Mouse (Mus musculus) stomach, embryonic 15.5 days (tissue): ENCODE results near the gene Kdm2a. TPM values are rescaled to one million over a fixed set of nuclear protein-coding genes. Genes with fewer than 3 reads are reported as not detected.

Source experiments
- ATAC-seq: fragments of 200-750 bp; cut with Nextera tagmentation; 2 replicates; pipeline ENCODE4 v1.8.0; 2017; ENCODE audit warnings: low read depth, moderate number of reproducible peaks, moderate TSS enrichment; ENCODE audit not compliant: insufficient read depth, low FRiP score
- H3K27ac ChIP-seq: fragments of 300-500 bp; sonication (generic); 2 replicates; pipeline ENCODE4 v1.5.1; 2015; ENCODE audit warnings: mild to moderate bottlenecking, inconsistent platforms
- H3K27me3 ChIP-seq: fragments of 300-500 bp; sonication (generic); replicated peaks from 2 replicates; pipeline ENCODE4 v1.6.1; 2015; ENCODE audit warnings: inconsistent platforms
- H3K36me3 ChIP-seq: fragments of 300-500 bp; sonication (generic); 2 replicates; pipeline ENCODE4 v1.6.1; 2015; ENCODE audit warnings: inconsistent platforms
- H3K4me1 ChIP-seq: fragments of 300-500 bp; sonication (generic); 2 replicates; pipeline ENCODE4 v1.6.1; 2015; ENCODE audit warnings: inconsistent platforms
- H3K4me2 ChIP-seq: fragments of 300-500 bp; sonication (generic); 2 replicates; pipeline ENCODE4 v1.6.1; 2015; ENCODE audit warnings: mild to moderate bottlenecking, inconsistent platforms
- H3K4me3 ChIP-seq: fragments of 300-500 bp; sonication (generic); replicated peaks from 2 replicates; pipeline ENCODE4 v1.5.1; 2015; ENCODE audit warnings: inconsistent platforms
- H3K9ac ChIP-seq: fragments of 300-500 bp; sonication (generic); 2 replicates; pipeline ENCODE4 v1.6.1; 2015; ENCODE audit warnings: inconsistent platforms
- H3K9me3 ChIP-seq: fragments of 300-500 bp; sonication (generic); 2 replicates; pipeline ENCODE4 v1.6.1; 2016; ENCODE audit warnings: inconsistent platforms
- WGBS: fragments of 180-500 bp; shearing (Covaris S2); methylation state at CpG from one replicate; pipeline ENCODE4 v1.1.7; 2015; 5-methylcytosine and 5-hydroxymethylcytosine counted together
- polyA plus RNA-seq: library from polyadenylated mRNA; unstranded; fragments of >200 nt; fragmentation: Nextera tagmentation; extraction: Ambion mirVana; gene quantifications from 2 replicates; pipeline ENCODE4 v1.2.1, GENCODE M21; 2015

The Kdm2a gene
- polyA plus RNA-seq, 1 experiment from 2014 or later = 37.2 TPM

- ATAC-seq = no peak
- 81% methylated on average over 1 of the region's 1 CpGs for WGBS
- H3K4me2 ChIP-seq = no peak overlapping the region
- H3K36me3 ChIP-seq = 0 out of 2 replicates have a peak, but pooled peaks cover 4% of the 10 kb centered on the region
- H3K27ac ChIP-seq = no peak overlapping the region
- peaks cover 14% of the 10 kb centered on the region for H3K4me1 ChIP-seq
- no peaks in the 10 kb centered on the region for H3K9me3 ChIP-seq
- no peaks in the 10 kb centered on the region for H3K27me3 ChIP-seq
- H3K9ac ChIP-seq = no peak overlapping the region
- no peak overlapping the region for H3K4me3 ChIP-seq
These were observed 36.9 kb upstream of the Kdm2a start for GRCm38 (mm10) chr19:4434999-4435398.

GRCm38 (mm10) chr19:4433756-4434155 is 35.7 kb upstream of the Kdm2a start:
- H3K36me3 ChIP-seq = 0 out of 2 replicates have a peak, but pooled peaks cover 4% of the 10 kb centered on the region
- no peak overlapping the region for H3K4me2 ChIP-seq
- no peak overlapping the region for H3K27ac ChIP-seq
- peaks cover 6% of the 10 kb centered on the region for H3K4me1 ChIP-seq
- no peaks in the 10 kb centered on the region for H3K27me3 ChIP-seq
- no peaks in the 10 kb centered on the region for H3K9me3 ChIP-seq
- H3K9ac ChIP-seq = no peak overlapping the region
- no peak overlapping the region for H3K4me3 ChIP-seq
- 74% methylated on average over 1 of the region's 1 CpGs for WGBS
- ATAC-seq = no peak

DNA sequence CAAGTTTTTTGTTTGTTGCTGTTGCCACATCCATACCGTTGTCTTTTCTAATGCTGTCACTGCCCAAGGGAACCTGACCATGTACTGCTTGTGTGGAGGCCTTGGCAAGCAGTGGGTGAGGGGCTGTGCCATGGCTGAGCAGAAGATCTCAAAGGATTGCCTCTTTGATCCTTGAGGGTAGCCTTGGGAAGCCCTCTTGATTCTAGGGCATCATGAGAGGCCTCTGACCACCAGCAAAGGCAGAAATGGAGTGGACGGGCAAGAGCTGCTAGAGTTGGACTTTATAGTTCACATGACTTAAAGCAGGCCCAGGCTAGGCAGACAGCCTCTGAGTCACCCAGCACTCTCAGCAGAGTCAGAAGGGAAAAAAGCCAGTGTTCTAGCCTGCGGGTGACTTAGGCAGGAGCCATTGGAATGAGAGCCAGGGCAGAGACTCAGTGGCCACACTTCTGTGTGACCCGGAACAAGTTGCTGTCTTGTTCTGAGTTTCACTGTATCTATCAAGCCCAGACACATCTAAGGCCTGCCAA is 32.1 kb upstream of the Kdm2a start:
- WGBS = 91% methylated on average over 4 of the region's 4 CpGs
- Histone ChIP-seq H3K9ac (no peak overlapping the region), H3K4me2 (no peak overlapping the region), H3K27me3 (no peaks in the 10 kb centered on the region), H3K27ac (no peak overlapping the region), H3K9me3 (no peaks in the 10 kb centered on the region), H3K4me3 (no peak overlapping the region), H3K4me1 (no peaks in the 10 kb centered on the region), H3K36me3 (0 out of 2 replicates have a peak, but pooled peaks cover 11% of the 10 kb centered on the region)
- ATAC-seq = no peak

GRCm38 (mm10) chr19:4425610-4426366 is 27.7 kb upstream of the Kdm2a start:
- H3K4me1 ChIP-seq = no peaks in the 10 kb centered on the region
- H3K27ac ChIP-seq = no peak overlapping the region
- H3K9me3 ChIP-seq = no peaks in the 10 kb centered on the region
- H3K4me2 ChIP-seq = no peak overlapping the region
- H3K27me3 ChIP-seq = no peaks in the 10 kb centered on the region
- 77% methylated on average over 19 of the region's 19 CpGs for WGBS
- H3K36me3 ChIP-seq = peaks cover 11% of the 10 kb centered on the region; the same call in 1 of the 2 replicates
- H3K4me3 ChIP-seq = no peak overlapping the region
- ATAC-seq = no peak
- H3K9ac ChIP-seq = no peak overlapping the region

DNA sequence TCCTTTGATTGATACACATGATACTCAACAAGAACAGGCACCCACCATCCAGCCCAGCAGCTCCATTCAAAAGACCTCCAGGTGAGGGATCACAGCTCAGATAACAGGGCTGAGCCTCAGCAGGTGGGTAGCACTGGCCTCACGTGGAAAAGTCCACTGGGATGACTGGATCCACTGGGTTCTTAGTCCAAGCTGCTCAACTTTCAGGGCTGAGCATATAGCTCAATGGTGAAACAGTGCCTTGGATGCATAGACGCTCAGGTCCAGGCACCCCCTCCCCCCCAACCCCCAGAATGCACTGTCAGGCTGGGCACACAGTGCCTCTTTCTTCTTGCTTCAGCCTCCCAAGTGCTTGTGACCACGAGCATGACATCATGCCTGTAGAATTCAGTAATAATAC is 24.9 kb upstream of the Kdm2a start:
- WGBS = 63% methylated on average over 3 of the region's 3 CpGs

GRCm38 (mm10) chr19:4422581-4422980 is 24.5 kb upstream of the Kdm2a start:
- 94% methylated on average over 3 of the region's 3 CpGs for WGBS
- no peak overlapping the region for H3K9ac ChIP-seq
- no peak for ATAC-seq
- H3K36me3 ChIP-seq = peaks cover 9% of the 10 kb centered on the region; the same call in 1 of the 2 replicates
- H3K4me3 ChIP-seq = no peak overlapping the region
- H3K4me2 ChIP-seq = no peak overlapping the region
- no peak overlapping the region for H3K27ac ChIP-seq
- no peaks in the 10 kb centered on the region for H3K9me3 ChIP-seq
- no peaks in the 10 kb centered on the region for H3K27me3 ChIP-seq
- H3K4me1 ChIP-seq = no peaks in the 10 kb centered on the region

More for the DNA sequence above, 24.9 kb upstream of the Kdm2a start:
- Histone ChIP-seq H3K4me1 (no peaks in the 10 kb centered on the region), H3K9me3 (no peaks in the 10 kb centered on the region), H3K36me3 (peaks cover 11% of the 10 kb centered on the region; the same call in 1 of the 2 replicates), H3K27me3 (no peaks in the 10 kb centered on the region), H3K4me3 (no peak overlapping the region), H3K4me2 (no peak overlapping the region), H3K9ac (no peak overlapping the region), H3K27ac (no peak overlapping the region)
- no peak for ATAC-seq

- Histone ChIP-seq H3K4me2 (no peak overlapping the region), H3K36me3 (peaks cover 5% of the 10 kb centered on the region; the same call in 1 of the 2 replicates), H3K4me3 (no peak overlapping the region), H3K27me3 (no peaks in the 10 kb centered on the region), H3K27ac (peak overlapping the region; percentile 9; the same call in 1 of the 2 replicates), H3K9ac (no peak overlapping the region), H3K4me1 (no peaks in the 10 kb centered on the region), H3K9me3 (no peaks in the 10 kb centered on the region)
- no peak for ATAC-seq
- WGBS = 74% methylated on average over 8 of the region's 8 CpGs
These were observed 22.2 kb upstream of the Kdm2a start for GRCm38 (mm10) chr19:4420153-4420910.

DNA sequence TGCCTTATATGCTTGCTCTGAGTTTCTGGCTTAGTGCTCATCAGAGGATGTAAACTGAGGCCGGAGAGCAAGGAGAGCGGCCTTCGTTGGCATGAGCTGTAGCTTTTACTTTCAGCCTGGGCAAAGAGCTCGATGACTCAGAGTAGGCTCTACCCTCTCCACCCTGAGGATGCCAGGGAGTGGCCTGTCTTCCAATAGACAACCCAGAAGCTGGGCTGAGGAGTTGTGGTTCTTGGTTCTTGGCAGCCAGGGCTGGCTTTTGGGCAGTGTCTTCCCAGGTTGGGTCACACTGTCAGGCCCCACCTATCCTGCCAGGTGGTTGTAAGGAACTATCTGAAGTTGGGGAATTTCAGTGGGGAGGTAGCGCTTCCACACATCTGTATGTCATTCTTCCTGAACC is 21.6 kb upstream of the Kdm2a start:
- no peak for ATAC-seq
- H3K9ac ChIP-seq = no peak overlapping the region
- WGBS = 84% methylated on average over 5 of the region's 5 CpGs
- H3K27ac ChIP-seq = no peak overlapping the region
- no peaks in the 10 kb centered on the region for H3K9me3 ChIP-seq
- no peaks in the 10 kb centered on the region for H3K27me3 ChIP-seq
- no peaks in the 10 kb centered on the region for H3K4me1 ChIP-seq
- H3K4me3 ChIP-seq = no peak overlapping the region
- no peak overlapping the region for H3K4me2 ChIP-seq
- H3K36me3 ChIP-seq = no peaks in the 10 kb centered on the region

GRCm38 (mm10) chr19:4417713-4418112 is 19.6 kb upstream of the Kdm2a start:
- no peak overlapping the region for H3K4me2 ChIP-seq
- H3K27ac ChIP-seq = no peak overlapping the region
- no peak for ATAC-seq
- no peaks in the 10 kb centered on the region for H3K27me3 ChIP-seq
- H3K9me3 ChIP-seq = no peaks in the 10 kb centered on the region
- no peaks in the 10 kb centered on the region for H3K4me1 ChIP-seq
- no peak overlapping the region for H3K4me3 ChIP-seq
- H3K9ac ChIP-seq = no peak overlapping the region
- H3K36me3 ChIP-seq = no peaks in the 10 kb centered on the region

GRCm38 (mm10) chr19:4417183-4417582 is 19.1 kb upstream of the Kdm2a start:
- peak; percentile 72; the same call in 1 of the 2 replicates for ATAC-seq
- Histone ChIP-seq H3K4me2 (no peak overlapping the region), H3K9me3 (no peaks in the 10 kb centered on the region), H3K36me3 (no peaks in the 10 kb centered on the region), H3K27ac (no peak overlapping the region), H3K4me3 (no peak overlapping the region), H3K4me1 (no peaks in the 10 kb centered on the region), H3K27me3 (no peaks in the 10 kb centered on the region), H3K9ac (no peak overlapping the region)
- WGBS = 0% methylated on average over 1 of the region's 1 CpGs

- Histone ChIP-seq H3K4me3 (no peak overlapping the region), H3K9me3 (no peaks in the 10 kb centered on the region), H3K27ac (no peak overlapping the region), H3K27me3 (no peaks in the 10 kb centered on the region), H3K4me1 (no peaks in the 10 kb centered on the region), H3K9ac (no peak overlapping the region), H3K36me3 (no peaks in the 10 kb centered on the region), H3K4me2 (no peak overlapping the region)
- WGBS = 78% methylated on average over 1 of the region's 1 CpGs
- no peak for ATAC-seq
These were observed 16.5 kb upstream of the Kdm2a start for GRCm38 (mm10) chr19:4414631-4415030.

DNA sequence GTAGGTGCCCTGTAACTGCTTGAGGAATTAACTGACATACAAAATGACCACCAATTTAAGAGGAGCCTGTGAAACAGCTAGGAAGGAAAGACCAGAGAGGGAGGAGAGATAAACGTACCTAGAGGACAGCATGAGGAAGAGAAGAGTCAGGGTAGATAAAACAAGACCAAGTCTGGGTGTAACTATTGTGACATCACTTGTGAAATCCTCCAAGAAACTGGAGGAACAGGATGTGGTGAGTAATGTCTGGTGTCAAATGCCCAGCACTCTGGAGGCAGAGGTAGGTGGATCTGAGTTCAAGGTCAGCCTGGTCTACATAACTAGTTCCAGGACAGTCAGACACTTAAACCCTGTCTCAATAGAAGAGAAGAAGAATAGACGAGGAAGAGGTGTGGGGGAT is 11.0 kb upstream of the Kdm2a start:
- WGBS = 49% methylated on average over 2 of the region's 2 CpGs
- Histone ChIP-seq H3K4me2 (no peak overlapping the region), H3K4me3 (no peak overlapping the region), H3K27me3 (no peaks in the 10 kb centered on the region), H3K27ac (no peak overlapping the region), H3K4me1 (no peaks in the 10 kb centered on the region), H3K9ac (no peak overlapping the region), H3K9me3 (no peaks in the 10 kb centered on the region), H3K36me3 (no peaks in the 10 kb centered on the region)
- ATAC-seq = no peak
